Mouse (Mus musculus) heart, embryonic 14.5 days (tissue): Measurements from ENCODE around the gene Msantd1. TPM values are rescaled to one million over a fixed set of nuclear protein-coding genes. Genes with fewer than 3 reads are reported as not detected.

Experiments
- ATAC-seq: fragments of 200-750 bp; cut with Nextera tagmentation; 2 replicates; pipeline ENCODE4 v1.8.0; 2017; ENCODE audit warnings: low read depth, moderate TSS enrichment; ENCODE audit not compliant: insufficient number of reproducible peaks, insufficient read depth, low FRiP score
- H3K27ac ChIP-seq, 2 experiments: fragments of 200-500 bp in 1 of 2; fragments of 300-500 bp in 1 of 2; sonication (generic) in 1 of 2; replicated peaks in 1 of 2; 2 replicates each; pipeline ENCODE4 v1.5.1; 2012 to 2014; ENCODE audit warnings: low read depth in 2 of 2, low read length in 2 of 2, control low read depth in 1 of 2, mild to moderate bottlenecking in 1 of 2, mixed read lengths in 1 of 2; ENCODE audit not compliant: control insufficient read depth in 1 of 2, insufficient read depth in 1 of 2
- H3K27me3 ChIP-seq: fragments of 300-500 bp; sonication (generic); 2 replicates; pipeline ENCODE4 v1.6.1; 2014; ENCODE audit warnings: mild to moderate bottlenecking, low read length, control low read depth; ENCODE audit not compliant: control insufficient read depth, insufficient read depth
- H3K36me3 ChIP-seq: fragments of 300-500 bp; sonication (generic); 2 replicates; pipeline ENCODE4 v1.6.1; 2014; ENCODE audit warnings: mild to moderate bottlenecking, control low read depth, low read length, mixed read lengths; ENCODE audit not compliant: control insufficient read depth, insufficient read depth
- H3K4me1 ChIP-seq, 2 experiments: fragments of 200-500 bp in 1 of 2; fragments of 300-500 bp in 1 of 2; sonication (generic) in 1 of 2; 2 replicates each; pipeline ENCODE4 v1.6.1; 2012 to 2014; ENCODE audit warnings: low read length in 2 of 2, control low read depth in 1 of 2, mixed read lengths in 1 of 2; ENCODE audit not compliant: control insufficient read depth in 2 of 2, insufficient read depth in 2 of 2
- H3K4me2 ChIP-seq: fragments of 300-500 bp; sonication (generic); 2 replicates; pipeline ENCODE4 v1.6.1; 2014; ENCODE audit warnings: mild to moderate bottlenecking, low read length
- H3K4me3 ChIP-seq, 2 experiments: fragments of 200-500 bp in 1 of 2; fragments of 300-500 bp in 1 of 2; sonication (generic) in 1 of 2; 2 replicates each; pipeline ENCODE4 v1.5.1; 2012 to 2014; ENCODE audit warnings: low read length in 2 of 2, mild to moderate bottlenecking in 2 of 2, control low read depth in 1 of 2, low read depth in 1 of 2, moderate library complexity in 1 of 2; ENCODE audit not compliant: control insufficient read depth in 1 of 2, insufficient read depth in 1 of 2
- H3K9ac ChIP-seq: fragments of 300-500 bp; sonication (generic); 2 replicates; pipeline ENCODE4 v1.6.1; 2014; ENCODE audit warnings: mild to moderate bottlenecking, low read length
- H3K9me3 ChIP-seq: fragments of 300-500 bp; sonication (generic); 2 replicates; pipeline ENCODE4 v1.6.1; 2016; ENCODE audit warnings: low read length, control low read depth; ENCODE audit not compliant: control insufficient read depth
- whole genome bisulfite sequencing: fragments of 180-500 bp; shearing (Covaris S2); extraction: QIAGEN DNeasy Blood & Tissue Kit; methylation state at CpG from one replicate; pipeline ENCODE4 v1.1.7; 2014; 5-methylcytosine and 5-hydroxymethylcytosine counted together
- polyA plus RNA-seq: library from polyadenylated mRNA; unstranded; fragments of >200 nt; fragmentation: Nextera tagmentation; extraction: Ambion mirVana; gene quantifications from 2 replicates; pipeline ENCODE4 v1.2.1, GENCODE M21; 2014

The Msantd1 gene
- polyA plus RNA-seq, 1 experiment from 2014 or later: 0.73 TPM

DNA sequence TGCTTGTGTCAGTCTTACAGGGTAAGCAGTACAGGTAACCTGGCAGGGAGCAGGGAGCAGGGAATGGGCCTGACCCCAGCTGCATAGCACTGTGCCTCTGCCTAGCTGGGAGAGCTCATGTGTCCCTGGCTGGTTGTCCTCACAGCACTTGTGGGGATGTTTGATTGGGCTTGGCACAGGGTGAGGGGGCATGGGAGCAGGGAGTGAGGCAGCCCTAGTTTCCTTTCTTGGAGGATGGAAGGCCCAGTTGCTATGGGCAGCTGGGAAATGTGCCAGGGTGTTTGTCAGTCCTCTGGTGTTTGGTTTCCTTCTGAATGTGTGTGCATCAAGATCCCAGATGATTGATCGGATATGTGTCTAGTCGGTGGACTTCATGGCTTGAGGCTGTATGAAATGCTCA, 49.2 kb downstream of the Msantd1 start:
- Histone ChIP-seq H3K4me1 (peaks cover 44 to 52% of the 10 kb centered on the region in 2 experiments), H3K36me3 (peaks cover 5% of the 10 kb centered on the region; the same call in 1 of the 2 replicates), H3K9me3 (no peaks in the 10 kb centered on the region), H3K4me3 (no peak overlapping the region), H3K27ac (peak overlapping the region in 1 of 2 experiments; percentile 30; a peak in 1 of 4 replicates), H3K27me3 (no peaks in the 10 kb centered on the region), H3K9ac (peak overlapping the region; percentile 21; the same call in 1 of the 2 replicates), H3K4me2 (no peak overlapping the region)
- ATAC-seq: no peak
- 67% methylated on average over 2 of the region's 2 CpGs for WGBS

DNA sequence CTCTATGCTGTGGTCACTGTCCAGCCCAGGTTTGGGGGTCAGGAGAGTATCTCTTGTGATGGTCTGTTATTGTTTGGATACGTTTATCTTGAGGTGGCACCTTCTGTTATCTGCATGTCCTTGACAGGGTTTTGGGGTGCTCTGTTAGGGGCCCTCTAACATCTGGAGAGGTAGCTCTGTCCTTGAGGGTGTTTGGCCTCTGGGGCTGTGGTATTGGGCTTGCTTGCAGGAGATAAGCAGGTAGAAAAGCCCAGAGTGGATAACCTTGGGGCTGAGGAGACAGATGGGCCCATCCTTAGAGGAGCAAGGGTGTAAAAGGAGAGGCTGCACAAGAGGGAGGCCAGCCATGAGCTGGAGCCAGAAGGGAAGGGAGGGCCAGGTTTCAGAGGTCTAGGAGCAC, 52.2 kb downstream of the Msantd1 start:
- no peak overlapping the region for H3K9ac ChIP-seq
- H3K27ac ChIP-seq: no peak overlapping the region
- H3K36me3 ChIP-seq: peaks cover 5% of the 10 kb centered on the region
- no peak overlapping the region for H3K4me2 ChIP-seq
- no peaks in the 10 kb centered on the region for H3K9me3 ChIP-seq
- H3K4me3 ChIP-seq: no peak overlapping the region
- ATAC-seq: no peak
- peaks cover 33 to 43% of the 10 kb centered on the region in 2 experiments for H3K4me1 ChIP-seq
- no peaks in the 10 kb centered on the region for H3K27me3 ChIP-seq
- WGBS: 46% methylated on average over 1 of the region's 1 CpGs

DNA sequence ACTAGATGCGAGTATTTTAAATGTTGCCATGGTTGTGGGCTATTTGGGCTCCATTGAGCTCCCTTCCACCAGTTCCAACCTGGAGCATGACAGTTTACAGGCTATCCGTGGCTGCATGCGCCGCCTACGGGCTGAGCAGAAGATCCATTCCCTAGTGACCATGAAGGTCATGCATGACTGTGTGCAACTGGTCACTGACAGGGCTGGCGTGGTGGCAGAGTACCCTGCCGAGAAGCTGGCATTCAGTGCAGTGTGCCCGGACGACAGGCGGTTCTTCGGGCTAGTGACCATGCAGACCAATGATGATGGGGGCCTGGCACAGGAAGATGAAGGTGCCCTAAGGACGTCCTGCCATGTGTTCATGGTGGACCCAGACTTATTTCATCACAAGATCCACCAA, 57.7 kb downstream of the Msantd1 start:
- Histone ChIP-seq H3K27ac (no peak overlapping the region), H3K4me3 (no peak overlapping the region), H3K9ac (no peak overlapping the region), H3K36me3 (peaks cover 43% of the 10 kb centered on the region), H3K27me3 (no peaks in the 10 kb centered on the region), H3K9me3 (no peaks in the 10 kb centered on the region), H3K4me2 (no peak overlapping the region), H3K4me1 (peaks cover 5 to 26% of the 10 kb centered on the region in 2 experiments)
- ATAC-seq: no peak
- WGBS: 96% methylated on average over 12 of the region's 12 CpGs

DNA sequence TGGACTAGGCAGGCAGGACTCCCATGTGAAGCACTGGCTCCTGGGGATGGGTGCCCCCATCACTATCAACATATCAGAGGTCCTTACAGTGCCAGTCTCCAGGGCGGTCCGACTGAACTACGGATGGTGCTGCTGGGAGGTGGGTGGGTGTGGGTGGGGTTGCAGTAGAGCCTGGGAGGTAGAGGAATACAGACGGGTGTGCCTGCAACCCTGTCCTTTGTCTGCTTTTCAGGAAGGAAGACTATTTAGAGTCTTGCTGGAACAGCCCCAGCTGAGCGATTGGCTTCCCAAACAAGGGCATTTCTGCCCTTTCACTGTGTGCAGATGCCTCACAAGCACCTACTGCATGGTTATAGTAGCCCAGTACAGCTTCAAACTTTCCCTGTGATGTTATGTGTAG, 60.6 kb downstream of the Msantd1 start:
- no peak overlapping the region for H3K9ac ChIP-seq
- WGBS: 67% methylated on average over 5 of the region's 5 CpGs
- no peak for ATAC-seq

DNA sequence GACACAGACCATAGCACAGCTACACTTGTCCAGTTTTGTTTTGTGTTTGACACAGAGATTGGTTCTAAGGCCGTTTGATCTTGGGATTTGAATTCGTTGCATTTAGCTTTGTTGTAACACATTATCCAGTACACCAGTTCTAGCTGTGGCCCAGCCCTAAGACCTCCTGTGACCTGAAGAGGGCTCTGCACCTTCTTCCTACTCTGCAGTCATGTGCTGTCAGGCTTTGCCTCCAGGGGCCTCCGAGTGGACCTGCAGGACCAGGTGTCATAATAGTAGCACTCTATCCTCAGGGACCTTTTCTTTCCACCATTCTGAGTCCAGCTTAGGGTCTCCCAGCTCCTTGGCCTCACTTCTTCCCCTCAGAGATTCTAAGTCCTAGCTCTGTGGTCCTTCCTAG, 64.7 kb downstream of the Msantd1 start:
- no peak overlapping the region for H3K27ac ChIP-seq
- no peak for ATAC-seq
- no peak overlapping the region for H3K4me3 ChIP-seq
- no peaks in the 10 kb centered on the region for H3K27me3 ChIP-seq
- peaks cover 50% of the 10 kb centered on the region for H3K36me3 ChIP-seq
- peaks cover 23 to 44% of the 10 kb centered on the region in 2 experiments for H3K4me1 ChIP-seq
- no peaks in the 10 kb centered on the region for H3K9me3 ChIP-seq
- H3K9ac ChIP-seq: no peak overlapping the region
- H3K4me2 ChIP-seq: no peak overlapping the region
- WGBS: 75% methylated on average over 3 of the region's 3 CpGs

More for the DNA sequence above, 60.6 kb downstream of the Msantd1 start:
- no peaks in the 10 kb centered on the region for H3K9me3 ChIP-seq
- H3K27me3 ChIP-seq: no peaks in the 10 kb centered on the region
- H3K36me3 ChIP-seq: peaks cover 56% of the 10 kb centered on the region
- H3K27ac ChIP-seq: no peak overlapping the region
- H3K4me3 ChIP-seq: no peak overlapping the region
- H3K4me2 ChIP-seq: no peak overlapping the region
- peaks cover 10 to 32% of the 10 kb centered on the region in 2 experiments for H3K4me1 ChIP-seq

Other genes with a start within 250 kb of the Msantd1 start
- 14.1 and 16.3 TPM in 2 replicates for gene Nop14, start 247.9 kb upstream of the Msantd1 start, polyA plus RNA-seq
- gene Grk4, start 247.6 kb upstream of the Msantd1 start, polyA plus RNA-seq: 2.0 and 2.1 TPM in 2 replicates
- gene Htt, start 146.3 kb upstream of the Msantd1 start, polyA plus RNA-seq: 11.0 and 11.9 TPM in 2 replicates
- 23.3 and 30.6 TPM in 2 replicates for gene Rgs12, start 41.4 kb downstream of the Msantd1 start, polyA plus RNA-seq
- 0.49 and 0.77 TPM in 2 replicates for gene Hgfac, start 133.5 kb downstream of the Msantd1 start, polyA plus RNA-seq
- gene Dok7, start 148.8 kb downstream of the Msantd1 start, polyA plus RNA-seq: 7.9 and 8.8 TPM in 2 replicates
- 124 and 150 TPM in 2 replicates for gene Lrpap1, start 197.8 kb downstream of the Msantd1 start, polyA plus RNA-seq